Mouse (Mus musculus): ENCODE measurements around the gene Gm44511.

DNA sequence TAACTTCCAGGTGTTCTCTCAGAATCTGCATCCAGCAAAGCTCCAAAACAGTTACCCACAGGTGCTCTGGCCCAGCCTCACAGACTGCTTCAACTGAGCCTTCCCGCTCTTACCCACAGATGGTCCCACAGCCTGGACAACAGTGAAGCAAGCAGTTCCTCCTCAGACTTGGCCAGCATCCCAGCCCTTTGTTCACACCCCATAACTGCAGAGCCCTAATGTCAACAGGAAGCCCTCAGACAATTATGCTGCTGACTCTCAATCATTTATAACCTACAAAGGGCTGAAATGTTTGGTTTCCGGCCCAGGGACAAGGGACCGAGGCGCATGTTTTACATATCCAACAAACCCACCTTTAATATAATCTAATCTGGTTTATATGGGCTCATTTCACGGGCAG lies 30.1 kb upstream of the Gm44511 start:
- TF ChIP-seq POLR2A (IDR thresholded peaks at IDR 0.05; ENCODE audit: control insufficient read depth, low read depth, low read length) = no peak
- no peak for TF ChIP-seq CTCF (IDR thresholded peaks at IDR 0.05; ENCODE audit: control insufficient read depth, insufficient read depth, insufficient replicate concordance, low read depth, low read length)

Data from testis, adult 2 months (tissue).